Mouse (Mus musculus) ZHBTc4 (cell line): ENCODE measurements at regions not wholly inside any gene's neighbourhood (a gene's known extent, or its start where the extent isn't known, plus 50 kb on each side); places are given as distances from the start of the nearest gene placed in this dataset.

Experiments
- DNase-seq: peaks from one replicate; pipeline ENCODE4 v3.0.0-alpha.2; 2011; ENCODE audit warnings: low read depth, low spot score

GRCm38 (mm10) chr3:102316151-102316550 is 111.7 kb upstream of the Vangl1 start:
- no peak for DNase-seq

- DNase-seq, result no peak
Observed at GRCm38 (mm10) chr3:102311482-102312225, 107.2 kb upstream of the Vangl1 start.

GRCm38 (mm10) chr3:102310243-102310642 is 105.8 kb upstream of the Vangl1 start:
- DNase-seq, result no peak

- DNase-seq, result peak; percentile 77
Observed at GRCm38 (mm10) chr3:102309756-102310155, 105.3 kb upstream of the Vangl1 start.

- DNase-seq, result no peak
Observed at GRCm38 (mm10) chr3:102307656-102308055, 103.2 kb upstream of the Vangl1 start.

GRCm38 (mm10) chr3:102292385-102292784 is 87.9 kb upstream of the Vangl1 start:
- no peak for DNase-seq

GRCm38 (mm10) chr3:102281983-102282382 is 77.5 kb upstream of the Vangl1 start:
- no peak for DNase-seq

- no peak for DNase-seq
Observed at GRCm38 (mm10) chr3:102276758-102277157, 72.3 kb upstream of the Vangl1 start.

- no peak for DNase-seq
Observed at GRCm38 (mm10) chr3:102276283-102276682, 71.8 kb upstream of the Vangl1 start.

- no peak for DNase-seq
Observed at GRCm38 (mm10) chr3:102275256-102276022, 70.9 kb upstream of the Vangl1 start.

GRCm38 (mm10) chr3:102270779-102271178 is 66.3 kb upstream of the Vangl1 start:
- no peak for DNase-seq

- DNase-seq, result no peak
Observed at GRCm38 (mm10) chr3:102270257-102270656, 65.8 kb upstream of the Vangl1 start.

GRCm38 (mm10) chr3:102266136-102266535 is 61.6 kb upstream of the Vangl1 start:
- DNase-seq, result no peak

GRCm38 (mm10) chr3:102265146-102265545 is 60.7 kb upstream of the Vangl1 start:
- no peak for DNase-seq

- peak; percentile 73 for DNase-seq
Observed at GRCm38 (mm10) chr3:102263326-102263725, 58.8 kb upstream of the Vangl1 start.

- no peak for DNase-seq
Observed at GRCm38 (mm10) chr3:102262665-102263064, 58.2 kb upstream of the Vangl1 start.

- no peak for DNase-seq
Observed at GRCm38 (mm10) chr3:102261517-102261916, 57.0 kb upstream of the Vangl1 start.
